Mouse (Mus musculus) limb, embryonic 11.5 days (tissue): ENCODE data around the gene Acer3. TPM values are rescaled to one million over a fixed set of nuclear protein-coding genes. Genes with fewer than 3 reads are reported as not detected.

ENCODE experiments used
- ATAC-seq: fragments of 200-750 bp; cut with Nextera tagmentation; 2 replicates; pipeline ENCODE4 v1.8.0; 2017; ENCODE audit warnings: low read depth; ENCODE audit not compliant: insufficient number of reproducible peaks, low FRiP score, low TSS enrichment
- DNase-seq: peaks from one replicate; pipeline ENCODE4 v3.0.0-alpha.2; 2015; ENCODE audit warnings: low spot score
- H3K27ac ChIP-seq: fragments of 300-500 bp; sonication (generic); replicated peaks from 2 replicates; pipeline ENCODE4 v1.5.1; 2014; ENCODE audit warnings: low read depth, mild to moderate bottlenecking, low read length
- H3K27me3 ChIP-seq: fragments of 300-500 bp; sonication (generic); 2 replicates; pipeline ENCODE4 v1.6.1; 2014; ENCODE audit warnings: mild to moderate bottlenecking, low read length, mixed read lengths; ENCODE audit not compliant: control insufficient read depth, insufficient read depth
- H3K36me3 ChIP-seq: fragments of 300-500 bp; sonication (generic); 2 replicates; pipeline ENCODE4 v1.6.1; 2014; ENCODE audit warnings: mild to moderate bottlenecking, low read length, moderate library complexity, mixed read lengths; ENCODE audit not compliant: control insufficient read depth, insufficient read depth
- H3K4me1 ChIP-seq: fragments of 300-500 bp; sonication (generic); 2 replicates; pipeline ENCODE4 v1.6.1; 2014; ENCODE audit warnings: low read length, mixed read lengths; ENCODE audit not compliant: control insufficient read depth, insufficient read depth
- H3K4me2 ChIP-seq: fragments of 300-500 bp; sonication (generic); 2 replicates; pipeline ENCODE4 v1.6.1; 2014; ENCODE audit warnings: low read depth, mild to moderate bottlenecking, moderate library complexity; ENCODE audit not compliant: severe bottlenecking
- H3K4me3 ChIP-seq: fragments of 300-500 bp; sonication (generic); 2 replicates; pipeline ENCODE4 v1.5.1; 2014; ENCODE audit warnings: low read depth, low read length
- H3K9ac ChIP-seq: fragments of 300-500 bp; sonication (generic); 2 replicates; pipeline ENCODE4 v1.6.1; 2014; ENCODE audit warnings: mild to moderate bottlenecking, low read length
- H3K9me3 ChIP-seq: fragments of 300-500 bp; sonication (generic); 2 replicates; pipeline ENCODE4 v1.6.1; 2016; ENCODE audit warnings: low read length; ENCODE audit not compliant: control insufficient read depth
- WGBS: fragments of 180-500 bp; shearing (Covaris S2); extraction: QIAGEN DNeasy Blood & Tissue Kit; methylation state at CpG from one replicate; pipeline ENCODE4 v1.1.7; 2014; 5-methylcytosine and 5-hydroxymethylcytosine counted together
- polyA plus RNA-seq: library from polyadenylated mRNA; unstranded; fragments of >200 nt; fragmentation: Nextera tagmentation; extraction: Ambion mirVana; gene quantifications from 2 replicates; pipeline ENCODE4 v1.2.1, GENCODE M21; 2014

The Acer3 gene
- polyA plus RNA-seq, 1 experiment from 2014 or later: 26.4 TPM

DNA sequence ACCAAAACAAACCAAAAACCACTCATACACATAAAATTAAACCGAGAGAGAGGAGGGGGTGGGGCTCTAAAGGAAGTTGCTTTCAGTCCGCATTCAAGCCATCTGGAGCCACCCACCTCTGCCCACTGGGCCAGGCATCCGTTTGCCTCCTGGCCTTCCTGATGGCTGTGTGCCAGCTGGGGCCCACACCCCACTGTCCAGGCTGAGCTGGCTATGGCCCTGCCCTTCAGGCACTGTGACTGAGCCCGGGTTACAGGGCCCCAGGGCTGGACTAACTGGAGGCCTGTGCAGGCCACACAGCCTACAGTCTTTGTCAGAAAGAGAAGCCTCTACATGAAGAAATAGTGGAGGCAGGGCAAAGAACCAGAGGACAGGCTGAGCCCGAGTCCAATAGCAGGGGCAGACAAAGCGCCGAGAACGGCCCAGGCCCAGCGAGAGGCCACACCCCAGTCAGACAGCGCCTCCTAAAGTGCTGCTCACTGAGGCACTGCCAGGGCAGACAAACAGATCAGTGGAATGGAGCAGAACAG lies 155.9 kb downstream of the Acer3 start:
- Histone ChIP-seq H3K4me1 (peaks cover 15% of the 10 kb centered on the region), H3K27me3 (no peaks in the 10 kb centered on the region), H3K9ac (no peak overlapping the region), H3K36me3 (no peaks in the 10 kb centered on the region; the same call in 1 of the 2 replicates), H3K9me3 (no peaks in the 10 kb centered on the region), H3K27ac (no peak overlapping the region), H3K4me2 (no peak overlapping the region), H3K4me3 (no peak overlapping the region)
- no peak for ATAC-seq
- WGBS: 64% methylated on average over 10 of the region's 10 CpGs
- DNase-seq: no peak

DNA sequence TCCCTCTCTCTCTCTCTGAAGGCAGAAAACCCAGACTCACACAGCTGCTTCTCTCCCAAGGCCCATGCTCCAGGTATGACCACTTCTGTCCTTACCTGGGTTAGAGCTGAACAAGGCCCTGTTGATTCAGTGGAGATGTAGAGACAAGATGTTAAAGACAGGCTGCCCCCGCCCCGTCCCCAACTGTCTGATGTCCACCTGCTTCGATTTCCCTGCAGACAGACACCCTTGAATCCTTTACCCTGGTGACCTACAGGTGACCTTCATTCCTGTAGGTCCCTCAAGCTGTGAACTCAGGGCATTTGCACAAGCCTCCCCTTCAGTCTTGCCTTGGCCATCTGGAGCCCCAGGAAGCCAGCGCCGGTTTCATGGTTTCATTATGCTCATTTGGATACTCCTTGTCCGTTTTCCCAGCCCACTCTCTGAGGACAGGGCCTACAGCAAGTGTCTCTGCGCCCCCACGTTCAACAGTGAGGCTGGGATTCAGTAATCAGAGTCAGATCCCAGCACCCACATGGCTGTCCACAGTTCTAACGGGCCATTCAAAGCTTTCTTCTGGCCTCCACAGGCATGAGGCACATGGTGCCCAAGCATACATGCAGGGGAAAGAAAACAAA lies 156.5 kb downstream of the Acer3 start:
- no peak overlapping the region for H3K4me3 ChIP-seq
- DNase-seq: no peak
- H3K9me3 ChIP-seq: no peaks in the 10 kb centered on the region
- H3K36me3 ChIP-seq: no peaks in the 10 kb centered on the region; the same call in 1 of the 2 replicates
- H3K27me3 ChIP-seq: no peaks in the 10 kb centered on the region
- H3K4me2 ChIP-seq: no peak overlapping the region
- no peak for ATAC-seq
- no peak overlapping the region for H3K9ac ChIP-seq
- peaks cover 16% of the 10 kb centered on the region for H3K4me1 ChIP-seq
- no peak overlapping the region for H3K27ac ChIP-seq
- WGBS: 86% methylated on average over 9 of the region's 9 CpGs

DNA sequence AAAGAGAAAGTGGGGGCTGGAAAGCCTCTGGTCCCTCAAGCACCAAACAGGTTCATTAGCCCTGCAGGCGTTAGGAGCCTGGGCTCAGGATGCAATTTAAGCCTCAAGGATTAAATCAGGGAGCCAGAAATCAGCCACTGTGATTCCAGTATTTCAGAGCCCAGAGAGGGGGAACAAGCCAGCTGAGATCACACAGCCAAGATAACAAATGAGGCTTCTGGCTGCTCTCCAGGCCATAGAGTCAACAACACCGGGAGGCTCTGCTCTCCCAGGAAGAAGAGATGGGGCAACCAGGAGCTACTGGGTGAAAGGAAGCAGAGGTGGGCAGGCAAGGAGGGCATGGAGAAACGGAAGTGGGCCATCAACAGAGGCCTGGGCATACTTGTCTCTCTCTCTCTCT lies 157.3 kb downstream of the Acer3 start:
- Histone ChIP-seq H3K4me1 (peaks cover 16% of the 10 kb centered on the region), H3K36me3 (no peaks in the 10 kb centered on the region; the same call in 1 of the 2 replicates), H3K4me2 (no peak overlapping the region), H3K27ac (no peak overlapping the region), H3K27me3 (no peaks in the 10 kb centered on the region), H3K9ac (no peak overlapping the region), H3K4me3 (no peak overlapping the region), H3K9me3 (no peaks in the 10 kb centered on the region)
- no peak for DNase-seq
- ATAC-seq: no peak
- 54% methylated on average over 3 of the region's 3 CpGs for WGBS

DNA sequence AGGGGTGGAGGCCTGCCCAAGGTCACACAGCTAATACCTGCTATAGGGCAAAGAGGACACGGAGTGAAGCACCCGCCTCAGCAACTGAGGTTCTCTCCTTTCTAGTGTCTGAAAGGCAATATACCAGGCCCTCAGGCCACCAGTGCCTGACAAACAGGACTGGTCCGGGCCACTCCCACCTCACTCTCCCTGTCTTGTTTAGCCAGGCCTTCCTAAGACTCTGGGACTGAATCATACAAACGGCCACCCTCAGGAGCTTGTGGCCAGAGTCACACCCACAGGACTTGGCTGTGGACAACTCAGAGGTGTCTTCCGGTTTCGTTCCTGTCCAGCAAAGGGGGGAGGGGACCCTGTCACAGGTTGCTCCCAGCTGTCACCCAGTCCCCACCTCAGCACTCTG lies 158.8 kb downstream of the Acer3 start:
- peaks cover 16% of the 10 kb centered on the region for H3K4me1 ChIP-seq
- H3K27ac ChIP-seq: no peak overlapping the region
- no peak overlapping the region for H3K4me2 ChIP-seq
- no peak overlapping the region for H3K4me3 ChIP-seq
- DNase-seq: no peak
- H3K9me3 ChIP-seq: no peaks in the 10 kb centered on the region
- no peak overlapping the region for H3K9ac ChIP-seq
- ATAC-seq: no peak; the same call in 1 of the 2 replicates
- WGBS: 76% methylated on average over 6 of the region's 6 CpGs
- H3K27me3 ChIP-seq: no peaks in the 10 kb centered on the region
- H3K36me3 ChIP-seq: no peaks in the 10 kb centered on the region; the same call in 1 of the 2 replicates

DNA sequence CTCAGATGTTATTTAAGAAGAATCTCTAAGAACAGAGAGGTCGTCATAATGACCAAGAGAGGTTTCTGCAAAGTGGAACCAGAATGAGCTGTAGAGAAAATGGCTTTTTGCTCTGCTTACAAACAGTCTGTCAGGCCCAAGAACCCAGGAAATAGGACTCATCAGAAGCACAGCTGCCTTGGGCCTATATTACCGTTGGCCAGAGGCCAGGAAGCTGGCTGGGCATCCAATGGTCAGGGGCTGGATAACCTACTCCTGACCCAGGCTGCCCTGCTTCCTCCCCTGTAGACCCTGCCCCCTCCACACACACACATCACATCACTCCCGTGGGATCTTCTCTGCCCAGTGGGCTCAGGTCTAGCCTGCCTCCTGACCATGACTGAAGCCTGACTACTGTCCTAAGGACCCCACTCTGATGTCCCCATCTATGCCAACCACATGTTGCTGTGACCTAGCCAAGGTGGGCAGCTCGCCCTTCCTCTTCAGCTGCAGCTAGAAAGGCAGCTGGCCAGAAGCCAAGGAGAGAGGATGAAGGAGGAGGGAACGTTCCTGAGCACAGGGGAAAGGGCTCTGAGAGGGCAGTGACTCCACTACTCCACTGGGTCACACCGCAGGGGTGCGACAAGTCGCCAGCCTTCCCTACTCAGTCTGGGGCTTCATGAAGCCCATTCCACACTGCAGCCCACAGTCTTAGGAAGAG lies 160.8 kb downstream of the Acer3 start:
- Histone ChIP-seq H3K27ac (no peak overlapping the region), H3K27me3 (no peaks in the 10 kb centered on the region), H3K9ac (no peak overlapping the region), H3K9me3 (no peaks in the 10 kb centered on the region), H3K36me3 (no peaks in the 10 kb centered on the region; the same call in 1 of the 2 replicates), H3K4me2 (no peak overlapping the region), H3K4me1 (peaks cover 17% of the 10 kb centered on the region), H3K4me3 (no peak overlapping the region)
- no peak for DNase-seq
- ATAC-seq: no peak
- 55% methylated on average over 8 of the region's 8 CpGs for WGBS

DNA sequence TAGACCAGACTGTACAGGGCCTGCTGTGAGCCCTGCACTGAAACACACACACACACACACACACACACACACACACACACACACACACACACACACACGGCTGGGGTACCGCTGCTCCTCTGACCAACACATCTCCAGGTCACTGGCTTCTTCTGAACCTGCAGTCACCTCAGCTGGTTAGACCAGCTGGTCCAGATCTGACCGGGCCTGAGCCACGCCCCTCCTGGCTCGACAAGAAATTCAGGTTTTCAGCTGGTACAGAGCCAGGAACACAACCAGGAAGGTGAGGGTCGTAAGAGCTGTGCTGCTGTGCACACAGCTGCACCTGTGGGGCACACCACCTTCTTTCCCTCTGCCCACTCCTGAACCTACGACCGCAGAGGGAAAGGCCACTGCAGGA lies 162.5 kb downstream of the Acer3 start:
- Histone ChIP-seq H3K9ac (no peak overlapping the region), H3K36me3 (no peaks in the 10 kb centered on the region; the same call in 1 of the 2 replicates), H3K27ac (no peak overlapping the region), H3K4me1 (peaks cover 12% of the 10 kb centered on the region), H3K27me3 (no peaks in the 10 kb centered on the region), H3K4me2 (no peak overlapping the region), H3K4me3 (no peak overlapping the region), H3K9me3 (no peaks in the 10 kb centered on the region)
- 38% methylated on average over 8 of the region's 8 CpGs for WGBS
- ATAC-seq: no peak
- peak; percentile 46 for DNase-seq

DNA sequence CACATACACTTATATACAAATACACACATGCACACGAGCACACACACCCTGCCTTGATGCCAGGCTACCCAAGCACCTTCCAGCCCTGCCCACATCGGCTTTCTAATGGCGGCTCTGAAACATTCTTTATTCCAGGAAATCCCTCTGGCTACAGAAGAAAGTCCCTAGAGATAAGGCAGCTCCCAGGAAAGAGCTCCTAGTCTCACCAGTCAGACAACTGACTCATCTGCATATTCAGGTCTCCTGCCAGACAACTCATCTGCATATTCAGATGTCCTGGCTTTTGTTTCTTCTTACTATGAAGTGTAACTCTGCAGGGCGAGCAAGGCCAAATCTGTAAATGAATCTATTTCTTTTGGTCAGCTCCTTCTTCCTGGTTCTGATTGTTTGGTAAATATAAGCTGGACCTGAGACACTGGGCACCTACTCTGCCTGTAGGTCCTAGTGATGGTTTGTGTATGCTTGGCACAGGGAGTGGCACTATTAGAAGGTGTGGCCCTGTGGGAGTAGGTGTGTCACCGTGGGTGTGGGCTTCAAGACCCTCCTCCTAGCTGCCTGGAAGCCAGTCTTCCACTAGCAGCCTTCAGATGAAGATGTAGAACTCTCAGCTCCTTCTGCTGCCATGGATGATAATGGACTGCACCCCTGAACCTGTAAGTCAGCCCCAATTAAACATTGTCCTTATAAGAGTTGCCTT lies 163.2 kb downstream of the Acer3 start:
- H3K27ac ChIP-seq: no peak overlapping the region
- peaks cover 12% of the 10 kb centered on the region for H3K4me1 ChIP-seq
- H3K9ac ChIP-seq: no peak overlapping the region
- no peaks in the 10 kb centered on the region for H3K9me3 ChIP-seq
- 59% methylated on average over 5 of the region's 5 CpGs for WGBS
- H3K4me3 ChIP-seq: no peak overlapping the region
- DNase-seq (no peak), ATAC-seq (no peak)
- H3K36me3 ChIP-seq: no peaks in the 10 kb centered on the region; the same call in 1 of the 2 replicates
- H3K4me2 ChIP-seq: no peak overlapping the region
- H3K27me3 ChIP-seq: no peaks in the 10 kb centered on the region
